Mouse (Mus musculus): ENCODE measurements around the gene Fahd2a.

GRCm38 (mm10) chr2:127387521-127387920 lies 56.8 kb downstream of the Fahd2a start:
- TF ChIP-seq E2F4 (IDR thresholded peaks at IDR 0.05; ENCODE audit: insufficient read depth) (no peak), CEBPB (IDR thresholded peaks at IDR 0.05; ENCODE audit: insufficient read depth, poor library complexity, severe bottlenecking) (no peak), TCF12 (IDR thresholded peaks at IDR 0.05; ENCODE audit: insufficient read depth, poor library complexity, severe bottlenecking) (no peak), POLR2A (IDR thresholded peaks at IDR 0.05; ENCODE audit: insufficient read length, low read depth) (no peak), REST (IDR thresholded peaks at IDR 0.05; ENCODE audit: insufficient read depth, insufficient read length) (no peak), USF1 (IDR thresholded peaks at IDR 0.05; ENCODE audit: low read depth) (no peak), MAX (IDR thresholded peaks at IDR 0.05; ENCODE audit: low read depth) (no peak), POLR2AphosphoS2 (IDR thresholded peaks at IDR 0.05; ENCODE audit: insufficient read length, low read depth) (no peak), TCF3 (IDR thresholded peaks at IDR 0.05; ENCODE audit: insufficient read length, low read depth) (no peak), SRF (IDR thresholded peaks at IDR 0.05; ENCODE audit: control insufficient read depth, insufficient read length, low read depth) (no peak), MYOG (IDR thresholded peaks at IDR 0.05; ENCODE audit: control insufficient read depth in 1 of 3, insufficient read depth in 1 of 3, insufficient read length in 2 of 3, low read depth in 2 of 3) (no peak)

All from myocyte (in vitro differentiated cells).